Mouse (Mus musculus): Measurements from ENCODE around the gene S100a3. TPM values are rescaled to one million over a fixed set of nuclear protein-coding genes. Genes with fewer than 3 reads are reported as not detected.

Gene S100a3
- total RNA-seq, 1 experiment, result 1.6 TPM

- in situ Hi-C loops (cut with MboI; ENCODE audit: low sequenced_read_pairs in 2 of 2, unreplicated experiment in 2 of 2), result no loop called here
- Histone ChIP-seq H3K4me1 (ENCODE audit: control insufficient read depth in 2 of 2, insufficient read depth in 2 of 2, low read length in 2 of 2, poor library complexity in 1 of 2) (peaks cover 2 to 25% of the 10 kb centered on the region in 2 experiments; a peak in 2 of 4 replicates), H3K9me3 (ENCODE audit: control insufficient read depth, insufficient read depth, low read depth, low read length) (no peaks in the 10 kb centered on the region), H3K27ac (ENCODE audit: insufficient read depth, low read depth, low read length, poor library complexity, severe bottlenecking) (no peak overlapping the region), H3K36me3 (ENCODE audit: control insufficient read depth, insufficient read depth, low read length, poor library complexity, severe bottlenecking) (no peaks in the 10 kb centered on the region; the same call in 1 of the 2 replicates), H3K4me3 (ENCODE audit: insufficient read depth in 1 of 2, low read depth in 1 of 2, low read length in 2 of 2, poor library complexity in 1 of 2, severe bottlenecking in 1 of 2) (peak overlapping the region; percentile 39 to 44), H3K9ac (ENCODE audit: insufficient read depth, low read depth, low read length, poor library complexity, severe bottlenecking) (no peak overlapping the region)
- DNase-seq (ENCODE audit: low read depth, low spot score), result no peak
- TF ChIP-seq ZC3H11A (IDR thresholded peaks at IDR 0.05; ENCODE audit: borderline replicate concordance, low read depth, low read length) (no peak), ZNF384 (IDR thresholded peaks at IDR 0.05; ENCODE audit: low read depth, low read length) (no peak), HCFC1 (IDR thresholded peaks at IDR 0.05; ENCODE audit: borderline replicate concordance, insufficient read depth, low read length) (no peak), MAFK (IDR thresholded peaks at IDR 0.05; ENCODE audit: insufficient read depth, low read depth, low read length) (no peak), CHD2 (IDR thresholded peaks at IDR 0.05; ENCODE audit: low read depth, low read length) (no peak)
These were observed 45.7 kb upstream of the S100a3 start for GRCm38 (mm10) chr3:90514691-90515090.

DNA sequence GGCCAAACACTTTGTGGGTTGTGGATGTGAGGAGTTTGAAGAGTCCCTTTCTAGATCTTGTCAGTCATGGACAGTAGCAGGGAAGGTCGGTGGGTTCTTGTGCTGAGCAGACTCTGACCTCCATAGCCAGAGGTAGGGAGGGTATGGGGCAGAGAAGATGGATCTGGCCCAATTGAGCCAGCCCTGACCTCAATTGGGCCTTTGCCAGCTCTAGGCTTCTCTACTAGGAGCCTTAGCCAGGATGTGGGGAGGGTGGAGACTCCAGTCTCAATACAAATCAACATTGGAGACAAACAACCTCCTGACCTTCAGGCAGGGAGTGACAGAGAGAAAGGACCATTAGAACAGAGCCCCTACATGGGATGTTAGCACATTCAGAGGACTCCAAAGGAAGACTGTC lies 45.1 kb upstream of the S100a3 start:
- TF ChIP-seq CHD2 (IDR thresholded peaks at IDR 0.05; ENCODE audit: low read depth, low read length) (no peak), ZC3H11A (IDR thresholded peaks at IDR 0.05; ENCODE audit: borderline replicate concordance, low read depth, low read length) (no peak), MAFK (IDR thresholded peaks at IDR 0.05; ENCODE audit: insufficient read depth, low read depth, low read length) (no peak), ZNF384 (IDR thresholded peaks at IDR 0.05; ENCODE audit: low read depth, low read length) (no peak), HCFC1 (IDR thresholded peaks at IDR 0.05; ENCODE audit: borderline replicate concordance, insufficient read depth, low read length) (no peak)
- no peaks in the 10 kb centered on the region for H3K9me3 ChIP-seq (ENCODE audit: control insufficient read depth, insufficient read depth, low read depth, low read length)
- H3K4me1 ChIP-seq (ENCODE audit: control insufficient read depth in 2 of 2, insufficient read depth in 2 of 2, low read length in 2 of 2, poor library complexity in 1 of 2), result peaks cover 0 to 25% of the 10 kb centered on the region in 2 experiments; a peak in 2 of 4 replicates
- peak overlapping the region; percentile 8 to 44; a peak in 1 of 4 replicates for H3K4me3 ChIP-seq (ENCODE audit: insufficient read depth in 1 of 2, low read depth in 1 of 2, low read length in 2 of 2, poor library complexity in 1 of 2, severe bottlenecking in 1 of 2)
- H3K36me3 ChIP-seq (ENCODE audit: control insufficient read depth, insufficient read depth, low read length, poor library complexity, severe bottlenecking), result no peaks in the 10 kb centered on the region; the same call in 1 of the 2 replicates
- DNase-seq (ENCODE audit: low read depth, low spot score), result no peak
- in situ Hi-C loops (cut with MboI; ENCODE audit: low sequenced_read_pairs in 2 of 2, unreplicated experiment in 2 of 2), result no loop called here
- H3K27ac ChIP-seq (ENCODE audit: insufficient read depth, low read depth, low read length, poor library complexity, severe bottlenecking), result no peak overlapping the region; the same call in 1 of the 2 replicates
- H3K9ac ChIP-seq (ENCODE audit: insufficient read depth, low read depth, low read length, poor library complexity, severe bottlenecking), result no peak overlapping the region

GRCm38 (mm10) chr3:90515789-90516188 lies 44.6 kb upstream of the S100a3 start:
- no peak for DNase-seq (ENCODE audit: low read depth, low spot score)
- TF ChIP-seq ZC3H11A (IDR thresholded peaks at IDR 0.05; ENCODE audit: borderline replicate concordance, low read depth, low read length) (no peak), HCFC1 (IDR thresholded peaks at IDR 0.05; ENCODE audit: borderline replicate concordance, insufficient read depth, low read length) (no peak), ZNF384 (IDR thresholded peaks at IDR 0.05; ENCODE audit: low read depth, low read length) (no peak), MAFK (IDR thresholded peaks at IDR 0.05; ENCODE audit: insufficient read depth, low read depth, low read length) (no peak), CHD2 (IDR thresholded peaks at IDR 0.05; ENCODE audit: low read depth, low read length) (no peak)

DNA sequence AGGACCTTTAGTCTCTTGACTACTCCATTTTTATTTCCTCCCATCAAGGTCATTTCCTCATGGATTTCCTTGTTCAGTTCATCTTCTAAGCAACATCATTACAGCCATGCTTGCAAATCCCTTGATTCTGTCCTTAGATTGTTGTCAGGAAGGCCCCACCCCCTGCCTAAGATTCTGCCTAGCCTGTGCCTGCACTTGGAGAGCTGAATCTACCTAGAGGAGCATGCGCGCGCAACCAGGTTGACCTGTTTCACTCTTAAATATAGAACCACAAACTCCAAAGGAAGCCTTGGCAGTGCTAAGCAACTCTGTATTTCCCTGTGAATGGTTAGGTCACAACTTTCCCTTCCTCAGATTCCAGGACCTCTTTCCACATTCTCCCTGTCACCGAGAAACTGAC lies 42.7 kb upstream of the S100a3 start:
- Histone ChIP-seq H3K9ac (ENCODE audit: insufficient read depth, low read depth, low read length, poor library complexity, severe bottlenecking) (no peak overlapping the region), H3K27ac (ENCODE audit: insufficient read depth, low read depth, low read length, poor library complexity, severe bottlenecking) (no peak overlapping the region), H3K36me3 (ENCODE audit: control insufficient read depth, insufficient read depth, low read length, poor library complexity, severe bottlenecking) (no peaks in the 10 kb centered on the region; the same call in 1 of the 2 replicates), H3K9me3 (ENCODE audit: control insufficient read depth, insufficient read depth, low read depth, low read length) (no peaks in the 10 kb centered on the region), H3K4me1 (ENCODE audit: control insufficient read depth in 2 of 2, insufficient read depth in 2 of 2, low read length in 2 of 2, poor library complexity in 1 of 2) (peaks cover 0 to 25% of the 10 kb centered on the region in 2 experiments; a peak in 2 of 4 replicates), H3K4me3 (ENCODE audit: insufficient read depth in 1 of 2, low read depth in 1 of 2, low read length in 2 of 2, poor library complexity in 1 of 2, severe bottlenecking in 1 of 2) (no peak overlapping the region)
- in situ Hi-C loops (cut with MboI; ENCODE audit: low sequenced_read_pairs in 2 of 2, unreplicated experiment in 2 of 2), result no loop called here
- TF ChIP-seq CHD2 (IDR thresholded peaks at IDR 0.05; ENCODE audit: low read depth, low read length), result no peak
- no peak for DNase-seq (ENCODE audit: low read depth, low spot score)

More at GRCm38 (mm10) chr3:90515789-90516188, 44.6 kb upstream of the S100a3 start:
- no peak overlapping the region for H3K4me3 ChIP-seq (ENCODE audit: insufficient read depth in 1 of 2, low read depth in 1 of 2, low read length in 2 of 2, poor library complexity in 1 of 2, severe bottlenecking in 1 of 2)
- no peak overlapping the region for H3K27ac ChIP-seq (ENCODE audit: insufficient read depth, low read depth, low read length, poor library complexity, severe bottlenecking)
- peaks cover 0 to 25% of the 10 kb centered on the region in 2 experiments; a peak in 2 of 4 replicates for H3K4me1 ChIP-seq (ENCODE audit: control insufficient read depth in 2 of 2, insufficient read depth in 2 of 2, low read length in 2 of 2, poor library complexity in 1 of 2)
- H3K9me3 ChIP-seq (ENCODE audit: control insufficient read depth, insufficient read depth, low read depth, low read length), result no peaks in the 10 kb centered on the region
- in situ Hi-C loops (cut with MboI; ENCODE audit: low sequenced_read_pairs in 2 of 2, unreplicated experiment in 2 of 2), result no loop called here
- no peaks in the 10 kb centered on the region; the same call in 1 of the 2 replicates for H3K36me3 ChIP-seq (ENCODE audit: control insufficient read depth, insufficient read depth, low read length, poor library complexity, severe bottlenecking)
- H3K9ac ChIP-seq (ENCODE audit: insufficient read depth, low read depth, low read length, poor library complexity, severe bottlenecking), result no peak overlapping the region

DNA sequence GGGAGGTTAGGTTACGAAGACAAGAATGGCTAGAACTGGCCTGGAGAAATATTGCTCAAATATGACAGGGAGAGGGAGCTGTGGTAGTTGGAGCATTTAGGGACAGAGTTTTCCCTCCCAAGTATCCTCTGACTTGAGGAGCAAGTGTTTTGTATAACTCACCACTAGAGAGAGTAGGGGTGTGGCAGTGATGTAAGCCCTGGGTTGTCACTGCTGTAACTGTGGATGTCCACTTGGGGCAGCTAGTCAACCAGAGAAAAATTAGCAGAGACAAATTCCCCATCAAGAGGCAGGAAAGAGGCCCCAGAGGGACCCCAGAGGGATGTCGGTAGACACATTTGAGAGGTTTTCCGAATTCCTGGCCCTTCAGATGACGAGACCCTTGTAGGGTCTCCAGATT lies 35.0 kb upstream of the S100a3 start:
- H3K9ac ChIP-seq (ENCODE audit: insufficient read depth, low read depth, low read length, poor library complexity, severe bottlenecking), result no peak overlapping the region
- H3K9me3 ChIP-seq (ENCODE audit: control insufficient read depth, insufficient read depth, low read depth, low read length), result no peaks in the 10 kb centered on the region
- no peak overlapping the region for H3K4me3 ChIP-seq (ENCODE audit: insufficient read depth in 1 of 2, low read depth in 1 of 2, low read length in 2 of 2, poor library complexity in 1 of 2, severe bottlenecking in 1 of 2)
- no peaks in the 10 kb centered on the region for H3K36me3 ChIP-seq (ENCODE audit: control insufficient read depth, insufficient read depth, low read length, poor library complexity, severe bottlenecking)
- H3K4me1 ChIP-seq (ENCODE audit: control insufficient read depth in 2 of 2, insufficient read depth in 2 of 2, low read length in 2 of 2, poor library complexity in 1 of 2), result peaks cover 0 to 5% of the 10 kb centered on the region in 2 experiments; a peak in 2 of 4 replicates
- TF ChIP-seq ZC3H11A (IDR thresholded peaks at IDR 0.05; ENCODE audit: borderline replicate concordance, low read depth, low read length) (peak; percentile 66), MAFK (IDR thresholded peaks at IDR 0.05; ENCODE audit: insufficient read depth, low read depth, low read length) (no peak)
- in situ Hi-C loops (cut with MboI; ENCODE audit: low sequenced_read_pairs in 2 of 2, unreplicated experiment in 2 of 2), result no loop called here
- no peak overlapping the region for H3K27ac ChIP-seq (ENCODE audit: insufficient read depth, low read depth, low read length, poor library complexity, severe bottlenecking)
- peak; percentile 67 for DNase-seq (ENCODE audit: low read depth, low spot score)
